Mouse (Mus musculus) cerebellum, postnatal 4 days (tissue): ENCODE data around the gene Olfr295.

Experiments
- DNase-seq, 2 experiments: peaks; one replicate each; pipeline ENCODE4 v3.0.0; 2022; ENCODE audit warnings: low spot score in 2 of 2, mixed read lengths in 1 of 2

Gene Olfr295

GRCm38 (mm10) chr7:86583562-86583961, at the start of gene Olfr295:
TSS of gene Olfr295 (plus strand) at chr7:86583862.
- no peak for DNase-seq

- DNase-seq = no peak
Measured at GRCm38 (mm10) chr7:86616543-86616942, 32.9 kb downstream of the Olfr295 start, which contains the start of gene Olfr294. TSS of gene Olfr294 (minus strand) at chr7:86616643.
